Mouse (Mus musculus) intestine, embryonic 14.5 days (tissue): ENCODE results near the gene Smpd1. TPM values are rescaled to one million over a fixed set of nuclear protein-coding genes. Genes with fewer than 3 reads are reported as not detected.

Source experiments
- ATAC-seq: fragments of 200-750 bp; cut with Nextera tagmentation; replicated peaks from 2 replicates; pipeline ENCODE4 v1.8.0; 2017; ENCODE audit warnings: low read depth, moderate number of reproducible peaks, moderate TSS enrichment, moderate library complexity; ENCODE audit not compliant: low FRiP score, low TSS enrichment
- DNase-seq: peaks from one replicate; pipeline ENCODE4 v3.0.0-alpha.2; 2018; ENCODE audit warnings: low spot score
- H3K27ac ChIP-seq: fragments of 300-500 bp; sonication (generic); 2 replicates; pipeline ENCODE4 v1.5.1; 2014; ENCODE audit warnings: low read depth, mild to moderate bottlenecking, control low read depth
- H3K27me3 ChIP-seq: fragments of 300-500 bp; sonication (generic); replicated peaks from 2 replicates; pipeline ENCODE4 v1.6.1; 2014; ENCODE audit warnings: low read length, control low read depth; ENCODE audit not compliant: control insufficient read depth, insufficient read depth
- H3K36me3 ChIP-seq: fragments of 300-500 bp; sonication (generic); 2 replicates; pipeline ENCODE4 v1.6.1; 2014; ENCODE audit warnings: low read length, control low read depth; ENCODE audit not compliant: control insufficient read depth, insufficient read depth
- H3K4me1 ChIP-seq: fragments of 300-500 bp; sonication (generic); replicated peaks from 2 replicates; pipeline ENCODE4 v1.6.1; 2014; ENCODE audit warnings: low read length, control low read depth, mixed read lengths; ENCODE audit not compliant: control insufficient read depth, insufficient read depth
- H3K4me2 ChIP-seq: fragments of 300-500 bp; sonication (generic); 2 replicates; pipeline ENCODE4 v1.6.1; 2014; ENCODE audit warnings: low read length
- H3K4me3 ChIP-seq: fragments of 300-500 bp; sonication (generic); 2 replicates; pipeline ENCODE4 v1.5.1; 2014; ENCODE audit warnings: low read depth, low read length, control low read depth, mixed read lengths
- H3K9ac ChIP-seq: fragments of 300-500 bp; sonication (generic); 2 replicates; pipeline ENCODE4 v1.6.1; 2014; ENCODE audit warnings: mild to moderate bottlenecking, low read length
- H3K9me3 ChIP-seq: fragments of 300-500 bp; sonication (generic); 2 replicates; pipeline ENCODE4 v1.6.1; 2016; ENCODE audit warnings: low read length, control low read depth; ENCODE audit not compliant: control insufficient read depth
- WGBS: fragments of 180-500 bp; shearing (Covaris S2); extraction: QIAGEN DNeasy Blood & Tissue Kit; methylation state at CpG from one replicate; pipeline ENCODE4 v1.1.7; 2014; 5-methylcytosine and 5-hydroxymethylcytosine counted together
- polyA plus RNA-seq: library from polyadenylated mRNA; unstranded; fragments of >200 nt; fragmentation: Nextera tagmentation; extraction: Ambion mirVana; gene quantifications from 2 replicates; pipeline ENCODE4 v1.2.1, GENCODE M21; 2014

Smpd1 gene
- polyA plus RNA-seq = 36.1 and 37.5 TPM in 2 replicates

- ATAC-seq = peak; percentile 92
- Histone ChIP-seq H3K4me3 (peak within 1 kb of the TSS; percentile 71), H3K4me2 (peak within 1 kb of the TSS; percentile 73), H3K9ac (peak within 1 kb of the TSS; percentile 49), H3K9me3 (no peaks in the 10 kb centered on the region), H3K4me1 (peaks cover 4% of the 10 kb centered on the region; the same call in 1 of the 2 replicates), H3K27me3 (no peaks in the 10 kb centered on the region), H3K36me3 (peaks cover 23% of the 10 kb centered on the region; the same call in 1 of the 2 replicates), H3K27ac (peak within 1 kb of the TSS; percentile 33; the same call in 1 of the 2 replicates)
- DNase-seq = peak; percentile 85
- WGBS = 2% methylated on average over 26 of the region's 26 CpGs
Observed at GRCm38 (mm10) chr7:105554212-105554942, at the start of gene Smpd1. Gene Smpd1, plus strand, starts transcription at chr7:105554360.

- DNase-seq (no peak), ATAC-seq (no peak)
- Histone ChIP-seq H3K4me3 (no peak overlapping the region), H3K36me3 (no peaks in the 10 kb centered on the region), H3K27ac (no peak overlapping the region), H3K9ac (no peak overlapping the region), H3K27me3 (no peaks in the 10 kb centered on the region), H3K4me2 (no peak overlapping the region), H3K4me1 (no peaks in the 10 kb centered on the region), H3K9me3 (no peaks in the 10 kb centered on the region)
- WGBS = 61% methylated on average over 4 of the region's 4 CpGs
Observed at GRCm38 (mm10) chr7:105507257-105507656, 46.9 kb upstream of the Smpd1 start.

DNA sequence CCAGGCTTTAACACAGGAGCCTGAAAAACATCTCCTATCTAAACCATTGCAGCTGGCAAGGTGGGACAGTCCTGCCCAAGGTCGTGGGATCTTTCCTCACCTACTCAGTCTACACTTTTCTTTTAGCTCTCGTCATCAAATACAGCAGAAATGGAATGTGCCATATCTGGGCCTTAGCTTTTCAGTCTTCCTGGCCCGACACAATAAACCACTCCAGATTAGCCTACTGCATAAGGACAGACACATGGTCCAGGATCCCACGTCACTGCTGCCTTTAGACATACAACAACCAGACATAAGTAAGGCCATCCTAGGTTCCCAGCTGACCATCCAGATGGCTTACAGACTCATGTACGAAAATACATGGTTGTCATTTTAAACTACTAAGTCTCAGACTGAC is 44.0 kb upstream of the Smpd1 start:
- Histone ChIP-seq H3K4me1 (no peaks in the 10 kb centered on the region; the same call in 1 of the 2 replicates), H3K9me3 (no peaks in the 10 kb centered on the region), H3K36me3 (no peaks in the 10 kb centered on the region), H3K9ac (no peak overlapping the region), H3K4me2 (no peak overlapping the region), H3K4me3 (no peak overlapping the region), H3K27me3 (no peaks in the 10 kb centered on the region), H3K27ac (no peak overlapping the region)
- DNase-seq = no peak
- ATAC-seq = no peak
- 77% methylated on average over 5 of the region's 5 CpGs for WGBS

DNA sequence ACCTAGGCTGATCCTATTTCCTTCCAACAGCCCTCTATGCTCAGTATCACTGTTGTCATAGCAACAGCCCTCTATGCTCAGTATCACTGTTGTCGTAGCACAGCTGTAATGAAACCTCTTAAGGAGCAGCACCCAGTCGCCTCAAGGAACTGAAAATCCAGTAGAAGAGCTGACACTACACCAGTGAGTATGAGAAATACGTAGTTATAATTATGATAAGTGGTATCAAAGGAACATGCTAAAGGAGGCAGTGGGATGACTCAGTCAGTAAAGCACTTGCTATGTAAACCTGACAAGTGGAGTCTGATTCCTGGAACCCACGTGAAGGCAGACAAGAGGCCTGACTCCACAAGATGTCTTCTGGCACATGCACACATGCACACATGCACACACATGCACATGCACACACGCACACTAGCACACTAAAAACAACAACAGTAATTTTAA is 40.3 kb upstream of the Smpd1 start:
- H3K9ac ChIP-seq = no peak overlapping the region
- no peaks in the 10 kb centered on the region for H3K36me3 ChIP-seq
- no peak for ATAC-seq
- no peak overlapping the region for H3K4me2 ChIP-seq
- no peak overlapping the region for H3K4me3 ChIP-seq
- no peaks in the 10 kb centered on the region for H3K27me3 ChIP-seq
- H3K9me3 ChIP-seq = no peaks in the 10 kb centered on the region
- no peak for DNase-seq
- no peak overlapping the region for H3K27ac ChIP-seq
- WGBS = 57% methylated on average over 5 of the region's 5 CpGs
- H3K4me1 ChIP-seq = no peaks in the 10 kb centered on the region; the same call in 1 of the 2 replicates

GRCm38 (mm10) chr7:105514561-105514960 is 39.6 kb upstream of the Smpd1 start:
- ATAC-seq (no peak), DNase-seq (no peak)
- Histone ChIP-seq H3K4me3 (no peak overlapping the region), H3K27me3 (no peaks in the 10 kb centered on the region), H3K9me3 (no peaks in the 10 kb centered on the region), H3K4me1 (no peaks in the 10 kb centered on the region; the same call in 1 of the 2 replicates), H3K4me2 (no peak overlapping the region), H3K9ac (no peak overlapping the region), H3K27ac (no peak overlapping the region), H3K36me3 (no peaks in the 10 kb centered on the region)
- 43% methylated on average over 5 of the region's 5 CpGs for WGBS

GRCm38 (mm10) chr7:105515178-105515577 is 39.0 kb upstream of the Smpd1 start:
- Histone ChIP-seq H3K4me2 (no peak overlapping the region), H3K9me3 (no peaks in the 10 kb centered on the region), H3K9ac (no peak overlapping the region), H3K36me3 (no peaks in the 10 kb centered on the region), H3K27ac (no peak overlapping the region), H3K4me1 (no peaks in the 10 kb centered on the region; the same call in none of the 2 replicates), H3K4me3 (no peak overlapping the region), H3K27me3 (no peaks in the 10 kb centered on the region)
- ATAC-seq (peak; percentile 56; the same call in 1 of the 2 replicates), DNase-seq (peak; percentile 85)
- 7% methylated on average over 5 of the region's 5 CpGs for WGBS

DNA sequence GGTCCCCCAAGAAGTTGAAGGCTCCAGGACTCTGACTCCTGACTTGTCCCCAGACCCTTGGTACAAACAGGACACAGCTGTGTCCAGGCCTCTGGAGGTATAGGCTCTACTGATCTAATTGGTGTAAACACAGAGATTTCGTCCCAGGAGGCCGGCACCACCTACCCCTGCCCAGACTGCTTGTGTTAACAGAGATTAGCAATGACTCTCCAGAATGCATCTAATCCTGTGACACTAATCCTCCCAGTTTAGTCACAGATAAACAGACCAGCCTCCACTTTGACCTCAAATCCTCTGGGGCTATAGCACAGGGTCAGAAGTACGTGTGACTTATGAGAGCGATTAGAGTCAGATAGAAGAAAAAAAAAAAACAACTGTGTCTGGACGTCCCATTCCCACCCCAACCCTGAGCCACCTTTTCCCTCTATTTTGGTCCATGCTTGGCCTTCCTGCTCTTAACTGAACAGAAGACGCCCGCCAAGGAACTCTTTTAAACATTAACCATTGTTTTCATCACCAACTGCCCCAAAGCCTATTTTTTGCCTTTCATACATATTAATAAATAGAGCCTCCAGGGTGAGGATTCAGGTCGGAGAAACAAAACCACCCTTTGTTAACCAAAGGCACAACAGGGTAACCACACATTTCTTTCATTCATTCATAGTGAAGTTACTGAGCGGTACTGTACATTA is 37.3 kb upstream of the Smpd1 start:
- no peak overlapping the region for H3K27ac ChIP-seq
- DNase-seq (no peak), ATAC-seq (no peak)
- H3K4me3 ChIP-seq = no peak overlapping the region
- WGBS = 30% methylated on average over 9 of the region's 9 CpGs
- no peaks in the 10 kb centered on the region for H3K27me3 ChIP-seq
- H3K9me3 ChIP-seq = no peaks in the 10 kb centered on the region
- no peak overlapping the region for H3K4me2 ChIP-seq
- H3K9ac ChIP-seq = no peak overlapping the region
- no peaks in the 10 kb centered on the region for H3K36me3 ChIP-seq
- no peaks in the 10 kb centered on the region; the same call in none of the 2 replicates for H3K4me1 ChIP-seq

DNA sequence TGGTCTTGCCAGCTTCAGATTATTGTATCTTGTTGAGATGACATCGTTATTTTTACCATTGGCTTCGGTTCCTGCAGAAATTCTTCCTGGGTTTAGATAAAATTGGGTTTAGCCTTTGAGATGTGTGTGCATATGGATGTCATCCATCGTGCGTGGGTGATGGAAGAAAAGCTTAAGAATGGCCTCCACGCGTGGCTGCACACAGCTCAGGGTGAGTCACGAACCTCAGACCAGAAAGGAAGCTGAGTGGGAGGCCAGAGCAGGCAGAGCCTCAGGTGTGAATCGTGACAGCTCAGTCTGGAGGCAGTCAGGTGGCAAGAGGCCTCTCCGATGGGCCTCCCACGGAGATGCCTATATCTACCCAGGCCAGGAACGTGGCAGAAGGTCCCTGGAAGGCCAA is 34.8 kb upstream of the Smpd1 start:
- Histone ChIP-seq H3K27ac (no peak overlapping the region), H3K27me3 (no peaks in the 10 kb centered on the region), H3K4me2 (no peak overlapping the region), H3K9ac (no peak overlapping the region), H3K36me3 (no peaks in the 10 kb centered on the region), H3K9me3 (no peaks in the 10 kb centered on the region), H3K4me1 (no peaks in the 10 kb centered on the region; the same call in none of the 2 replicates), H3K4me3 (no peak overlapping the region)
- 67% methylated on average over 11 of the region's 11 CpGs for WGBS
- ATAC-seq (no peak), DNase-seq (no peak)
